Mouse (Mus musculus): ENCODE results near the gene Dcun1d1. TPM values are rescaled to one million over a fixed set of nuclear protein-coding genes. Genes with fewer than 3 reads are reported as not detected.
A peak's percentile ranks its signal among the peaks of the same experiment; 100 is the strongest.

The Dcun1d1 gene
- polyA plus RNA-seq (2015; fragmentation: Nextera tagmentation; extraction: Ambion mirVana): 84.7 and 86.4 TPM in 2 replicates

DNA sequence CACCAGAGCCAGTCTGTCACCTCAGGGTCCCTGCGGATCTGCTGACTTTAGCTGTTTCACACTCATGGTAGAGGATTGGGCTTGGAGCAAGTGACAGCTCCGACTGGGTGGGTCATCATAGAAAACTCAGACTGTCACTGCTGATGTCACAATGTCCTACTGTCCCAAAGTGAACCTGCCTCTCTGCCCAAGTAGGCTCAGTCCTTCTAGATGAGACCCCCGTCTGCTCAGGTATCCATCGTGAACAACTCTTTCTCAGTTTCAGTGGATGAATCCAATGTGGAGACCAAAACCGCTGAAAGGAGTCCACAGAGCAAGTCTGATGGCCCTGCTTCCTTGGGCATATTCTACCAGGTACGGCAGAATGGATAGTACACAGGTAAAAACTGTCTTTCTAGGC is at the start of gene Dcun1d1:
Gene Dcun1d1, minus strand, starts transcription at position 101 of the 400 bp plus-strand sequence.
- Histone ChIP-seq H3K9me3 (ENCODE audit: control insufficient read depth, low read length) (no peaks in the 10 kb centered on the region), H3K4me3 (ENCODE audit: low read depth, low read length) (no peak within 1 kb of the TSS), H3K27me3 (ENCODE audit: control insufficient read depth, insufficient read depth, low read length) (no peaks in the 10 kb centered on the region), H3K36me3 (ENCODE audit: control insufficient read depth, insufficient read depth, low read length) (no peaks in the 10 kb centered on the region), H3K27ac (replicated peaks) (no peak within 1 kb of the TSS), H3K9ac (ENCODE audit: low read length) (no peak within 1 kb of the TSS), H3K4me2 (replicated peaks; ENCODE audit: low read depth) (no peak within 1 kb of the TSS), H3K4me1 (replicated peaks; ENCODE audit: control insufficient read depth, insufficient read depth) (no peaks in the 10 kb centered on the region)
- TF ChIP-seq CTCF (IDR thresholded peaks at IDR 0.05; ENCODE audit: low read depth): no peak
- no peak for TF ChIP-seq EP300 (optimal IDR thresholded peaks at IDR 0.05)
- WGBS: 92% methylated on average over 6 of the region's 6 CpGs
- DNase-seq (ENCODE audit: low spot score) (no peak), ATAC-seq (ENCODE audit: low FRiP score, low TSS enrichment) (no peak)

DNA sequence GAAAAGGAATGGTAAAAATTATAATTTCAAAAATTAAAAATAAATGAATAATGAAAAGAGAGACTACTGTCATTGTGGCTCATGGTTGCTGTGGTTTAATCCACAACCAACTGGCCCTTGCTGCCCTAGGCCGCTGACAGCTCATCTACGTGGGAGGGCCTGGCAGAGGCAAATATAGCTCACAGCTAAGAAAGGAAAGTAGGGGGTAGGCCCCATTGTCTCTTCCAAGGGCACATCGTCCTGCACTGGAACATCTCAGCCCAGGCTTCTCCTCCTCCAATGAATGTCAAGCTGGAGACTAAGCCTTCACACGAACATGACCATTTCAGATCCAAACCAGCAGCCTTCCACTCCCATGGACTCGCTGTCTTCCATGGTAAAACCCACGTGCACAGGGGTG is 49.0 kb upstream of the Dcun1d1 start:
- no peak overlapping the region for H3K4me3 ChIP-seq (ENCODE audit: low read depth, low read length)
- no peak for TF ChIP-seq CTCF (IDR thresholded peaks at IDR 0.05; ENCODE audit: low read depth)
- TF ChIP-seq EP300 (optimal IDR thresholded peaks at IDR 0.05): no peak
- no peaks in the 10 kb centered on the region for H3K4me1 ChIP-seq (replicated peaks; ENCODE audit: control insufficient read depth, insufficient read depth)
- WGBS: 93% methylated on average over 6 of the region's 6 CpGs
- peaks cover 22% of the 10 kb centered on the region for H3K36me3 ChIP-seq (ENCODE audit: control insufficient read depth, insufficient read depth, low read length)
- no peak overlapping the region for H3K4me2 ChIP-seq (replicated peaks; ENCODE audit: low read depth)
- ATAC-seq (ENCODE audit: low FRiP score, low TSS enrichment) (no peak), DNase-seq (ENCODE audit: low spot score) (no peak)
- H3K27ac ChIP-seq (replicated peaks): no peak overlapping the region
- H3K9me3 ChIP-seq (ENCODE audit: control insufficient read depth, low read length): no peaks in the 10 kb centered on the region
- H3K27me3 ChIP-seq (ENCODE audit: control insufficient read depth, insufficient read depth, low read length): no peaks in the 10 kb centered on the region
- H3K9ac ChIP-seq (ENCODE audit: low read length): no peak overlapping the region

DNA sequence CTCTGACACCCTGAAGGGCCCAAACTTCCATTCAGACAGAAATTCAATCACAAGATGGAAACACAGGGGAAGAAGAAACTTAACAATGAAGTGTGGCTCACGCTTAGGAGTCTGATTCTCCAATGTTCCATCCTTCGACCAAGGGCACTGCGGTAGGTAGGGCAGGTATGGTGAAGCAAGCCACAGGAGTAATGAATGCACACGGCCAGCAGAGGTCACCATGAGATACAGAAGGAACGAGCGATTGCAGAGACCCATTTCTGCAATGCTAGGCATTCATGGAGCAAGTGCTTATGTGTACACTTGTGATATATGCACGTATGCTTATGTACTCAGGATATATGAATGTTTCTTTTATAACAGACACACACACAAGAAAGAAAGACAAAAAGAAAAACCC is 36.3 kb upstream of the Dcun1d1 start:
- H3K4me1 ChIP-seq (replicated peaks; ENCODE audit: control insufficient read depth, insufficient read depth): no peaks in the 10 kb centered on the region
- peaks cover 4% of the 10 kb centered on the region for H3K36me3 ChIP-seq (ENCODE audit: control insufficient read depth, insufficient read depth, low read length)
- peak; percentile 81 for TF ChIP-seq CTCF (IDR thresholded peaks at IDR 0.05; ENCODE audit: low read depth)
- no peak for TF ChIP-seq EP300 (optimal IDR thresholded peaks at IDR 0.05)
- peak; percentile 60 for DNase-seq (ENCODE audit: low spot score)
- 68% methylated on average over 7 of the region's 7 CpGs for WGBS
- ATAC-seq (ENCODE audit: low FRiP score, low TSS enrichment): peak; percentile 79; the same call in 1 of the 2 replicates
- no peak overlapping the region for H3K27ac ChIP-seq (replicated peaks)
- H3K4me2 ChIP-seq (replicated peaks; ENCODE audit: low read depth): no peak overlapping the region
- H3K9ac ChIP-seq (ENCODE audit: low read length): no peak overlapping the region
- H3K4me3 ChIP-seq (ENCODE audit: low read depth, low read length): no peak overlapping the region
- H3K27me3 ChIP-seq (ENCODE audit: control insufficient read depth, insufficient read depth, low read length): no peaks in the 10 kb centered on the region
- H3K9me3 ChIP-seq (ENCODE audit: control insufficient read depth, low read length): no peaks in the 10 kb centered on the region

DNA sequence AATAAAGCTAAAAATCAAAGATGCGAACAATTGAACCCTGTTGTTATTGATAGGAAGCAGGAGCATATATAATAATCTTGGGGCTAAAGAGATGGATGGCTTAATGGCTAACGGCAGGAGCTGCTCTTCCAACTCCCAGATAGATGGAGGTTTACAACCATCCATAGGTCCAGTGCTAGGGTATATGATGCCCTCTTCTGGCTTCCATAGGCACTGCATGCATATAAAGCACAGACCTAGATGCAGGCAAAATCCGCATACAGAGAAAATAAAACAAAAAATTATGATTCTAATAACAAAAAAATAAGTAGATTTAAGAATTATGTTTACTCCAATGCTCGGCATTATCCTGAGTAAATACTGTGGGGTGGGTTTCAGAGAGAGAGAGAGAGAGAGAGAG is 35.7 kb upstream of the Dcun1d1 start:
- TF ChIP-seq EP300 (optimal IDR thresholded peaks at IDR 0.05) (no peak), CTCF (IDR thresholded peaks at IDR 0.05; ENCODE audit: low read depth) (peak; percentile 79)
- Histone ChIP-seq H3K9ac (ENCODE audit: low read length) (no peak overlapping the region), H3K27ac (replicated peaks) (no peak overlapping the region), H3K4me1 (replicated peaks; ENCODE audit: control insufficient read depth, insufficient read depth) (no peaks in the 10 kb centered on the region), H3K27me3 (ENCODE audit: control insufficient read depth, insufficient read depth, low read length) (no peaks in the 10 kb centered on the region), H3K4me2 (replicated peaks; ENCODE audit: low read depth) (no peak overlapping the region), H3K36me3 (ENCODE audit: control insufficient read depth, insufficient read depth, low read length) (peaks cover 4% of the 10 kb centered on the region), H3K9me3 (ENCODE audit: control insufficient read depth, low read length) (no peaks in the 10 kb centered on the region), H3K4me3 (ENCODE audit: low read depth, low read length) (no peak overlapping the region)
- no peak for ATAC-seq (ENCODE audit: low FRiP score, low TSS enrichment)
- 77% methylated on average over 4 of the region's 4 CpGs for WGBS
- peak; percentile 28 for DNase-seq (ENCODE audit: low spot score)

DNA sequence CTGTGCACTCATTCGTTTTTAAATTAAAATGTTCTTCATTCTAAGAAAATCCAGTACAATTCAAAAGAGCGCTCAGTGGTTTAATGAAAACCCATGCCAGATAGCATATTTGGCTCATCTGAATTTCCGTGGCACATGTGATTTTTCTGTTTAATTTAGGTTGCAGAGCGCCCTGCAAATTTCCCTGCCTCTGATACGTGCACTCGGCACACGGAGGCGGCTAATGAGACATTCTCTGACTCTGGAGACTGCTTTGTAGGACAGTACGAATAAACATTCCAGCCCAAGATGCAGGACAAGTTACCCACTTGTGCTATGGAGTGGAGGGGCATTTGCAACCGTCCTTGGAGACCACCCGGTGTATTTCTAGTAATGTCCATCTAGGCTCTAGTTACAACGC is 33.9 kb upstream of the Dcun1d1 start:
- no peak overlapping the region for H3K27ac ChIP-seq (replicated peaks)
- no peaks in the 10 kb centered on the region for H3K4me1 ChIP-seq (replicated peaks; ENCODE audit: control insufficient read depth, insufficient read depth)
- ATAC-seq (ENCODE audit: low FRiP score, low TSS enrichment) (no peak), DNase-seq (ENCODE audit: low spot score) (no peak)
- WGBS: 93% methylated on average over 12 of the region's 12 CpGs
- peaks cover 4% of the 10 kb centered on the region for H3K36me3 ChIP-seq (ENCODE audit: control insufficient read depth, insufficient read depth, low read length)
- no peak overlapping the region for H3K9ac ChIP-seq (ENCODE audit: low read length)
- no peaks in the 10 kb centered on the region for H3K27me3 ChIP-seq (ENCODE audit: control insufficient read depth, insufficient read depth, low read length)
- H3K4me3 ChIP-seq (ENCODE audit: low read depth, low read length): no peak overlapping the region
- no peak for TF ChIP-seq EP300 (optimal IDR thresholded peaks at IDR 0.05)
- TF ChIP-seq CTCF (IDR thresholded peaks at IDR 0.05; ENCODE audit: low read depth): no peak
- H3K4me2 ChIP-seq (replicated peaks; ENCODE audit: low read depth): no peak overlapping the region
- H3K9me3 ChIP-seq (ENCODE audit: control insufficient read depth, low read length): no peaks in the 10 kb centered on the region

DNA sequence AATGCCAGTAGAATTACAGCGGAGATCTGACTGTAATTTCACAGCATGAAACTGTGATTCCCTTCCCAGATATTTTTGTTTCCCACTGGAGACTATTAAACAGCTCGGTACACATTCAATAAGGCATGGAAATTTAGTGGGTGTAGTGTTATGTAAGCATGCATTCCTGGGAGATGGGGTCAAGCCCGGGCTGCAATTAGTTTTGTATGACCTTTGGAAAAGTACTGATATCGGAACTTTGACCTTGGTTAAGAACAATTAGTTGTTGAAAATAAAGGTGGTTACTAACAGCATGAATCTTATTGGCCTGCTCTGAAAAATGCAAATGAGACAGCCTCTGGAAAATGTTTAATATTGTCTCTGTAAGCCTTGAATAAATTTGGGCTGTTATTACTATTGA is 33.2 kb upstream of the Dcun1d1 start:
- Histone ChIP-seq H3K4me3 (ENCODE audit: low read depth, low read length) (no peak overlapping the region), H3K4me2 (replicated peaks; ENCODE audit: low read depth) (no peak overlapping the region), H3K4me1 (replicated peaks; ENCODE audit: control insufficient read depth, insufficient read depth) (no peaks in the 10 kb centered on the region), H3K27me3 (ENCODE audit: control insufficient read depth, insufficient read depth, low read length) (no peaks in the 10 kb centered on the region), H3K36me3 (ENCODE audit: control insufficient read depth, insufficient read depth, low read length) (peaks cover 4% of the 10 kb centered on the region), H3K9ac (ENCODE audit: low read length) (no peak overlapping the region), H3K9me3 (ENCODE audit: control insufficient read depth, low read length) (no peaks in the 10 kb centered on the region), H3K27ac (replicated peaks) (no peak overlapping the region)
- WGBS: 80% methylated on average over 4 of the region's 4 CpGs
- DNase-seq (ENCODE audit: low spot score) (no peak), ATAC-seq (ENCODE audit: low FRiP score, low TSS enrichment) (no peak)
- TF ChIP-seq EP300 (optimal IDR thresholded peaks at IDR 0.05): no peak
- TF ChIP-seq CTCF (IDR thresholded peaks at IDR 0.05; ENCODE audit: low read depth): no peak

All from stomach, postnatal 0 days (tissue).